Mouse (Mus musculus): ENCODE results near the gene Tfap2a. TPM values are rescaled to one million over a fixed set of nuclear protein-coding genes. Genes with fewer than 3 reads are reported as not detected.

Tfap2a gene
- polyA plus RNA-seq, 1 experiment = not detected

DNA sequence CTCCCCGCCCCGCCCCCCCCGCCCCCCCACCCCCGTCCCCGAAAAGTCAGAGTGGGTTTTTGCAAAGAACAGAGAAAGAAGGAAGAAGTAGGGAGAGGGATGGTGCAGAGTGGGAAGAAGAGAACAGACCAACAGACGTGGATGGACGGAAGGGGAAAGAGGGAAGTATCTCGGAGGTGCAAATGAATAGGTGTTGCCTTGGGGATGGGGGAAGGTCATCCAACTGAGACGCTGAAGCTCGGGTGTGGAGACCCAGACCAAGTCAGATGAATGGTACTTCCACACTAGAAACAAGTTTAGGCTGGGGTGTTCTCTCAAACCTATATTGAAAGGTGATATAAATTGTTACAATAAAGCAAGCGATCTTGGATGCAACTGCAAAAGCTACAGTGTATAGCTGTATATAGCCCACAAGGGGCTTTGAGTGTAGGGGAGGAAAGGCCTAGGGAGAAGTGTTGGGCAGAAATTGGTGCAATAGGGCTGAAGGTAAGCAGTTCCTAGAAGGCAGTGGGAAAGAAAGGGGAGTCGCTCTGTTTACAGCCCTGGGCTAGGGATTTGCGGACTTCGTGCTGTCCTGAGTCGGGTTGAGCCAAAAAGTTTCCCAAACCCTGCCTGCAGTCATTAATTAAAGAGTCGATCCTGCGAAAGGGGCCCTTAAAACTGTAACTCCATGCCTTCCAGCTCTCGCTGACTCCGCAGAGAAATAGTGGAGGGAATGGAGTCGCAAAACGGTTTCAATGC, 28.7 kb downstream of the Tfap2a start:
- peaks cover 100% of the 10 kb centered on the region for H3K27me3 ChIP-seq (ENCODE audit: control insufficient read depth)
- no peaks in the 10 kb centered on the region for H3K36me3 ChIP-seq (ENCODE audit: control insufficient read depth)
- H3K4me3 ChIP-seq (replicated peaks) = no peak overlapping the region
- no peaks in the 10 kb centered on the region for H3K4me1 ChIP-seq (ENCODE audit: control insufficient read depth)
- no peak for TF ChIP-seq TAL1 (IDR thresholded peaks at IDR 0.05; ENCODE audit: low read length)
- no peak for TF ChIP-seq GATA1 (IDR thresholded peaks at IDR 0.05; ENCODE audit: low read length)
- no peaks in the 10 kb centered on the region for H3K9me3 ChIP-seq (ENCODE audit: control insufficient read depth, low read length)

DNA sequence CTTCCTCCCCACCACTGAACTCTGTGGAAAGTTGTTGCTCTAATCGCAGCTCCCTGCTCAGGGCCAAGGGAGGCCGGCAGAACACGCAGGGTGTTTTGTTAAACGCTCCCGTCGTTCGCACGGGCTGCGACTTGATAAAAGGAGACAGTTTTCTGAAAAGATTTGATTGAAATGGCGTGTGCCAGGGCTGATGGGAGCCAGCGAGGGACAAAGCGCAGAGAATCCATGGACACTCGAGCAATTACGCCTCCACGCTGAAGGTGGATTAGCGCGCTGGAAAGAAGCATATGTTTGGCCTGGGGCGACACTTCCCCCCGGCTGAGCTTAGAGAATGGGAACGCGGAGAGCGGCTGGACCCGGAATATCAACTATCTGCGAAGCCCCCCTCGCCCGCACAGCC, 29.3 kb downstream of the Tfap2a start:
- no peak for TF ChIP-seq TAL1 (IDR thresholded peaks at IDR 0.05; ENCODE audit: low read length)
- TF ChIP-seq GATA1 (IDR thresholded peaks at IDR 0.05; ENCODE audit: low read length) = no peak

DNA sequence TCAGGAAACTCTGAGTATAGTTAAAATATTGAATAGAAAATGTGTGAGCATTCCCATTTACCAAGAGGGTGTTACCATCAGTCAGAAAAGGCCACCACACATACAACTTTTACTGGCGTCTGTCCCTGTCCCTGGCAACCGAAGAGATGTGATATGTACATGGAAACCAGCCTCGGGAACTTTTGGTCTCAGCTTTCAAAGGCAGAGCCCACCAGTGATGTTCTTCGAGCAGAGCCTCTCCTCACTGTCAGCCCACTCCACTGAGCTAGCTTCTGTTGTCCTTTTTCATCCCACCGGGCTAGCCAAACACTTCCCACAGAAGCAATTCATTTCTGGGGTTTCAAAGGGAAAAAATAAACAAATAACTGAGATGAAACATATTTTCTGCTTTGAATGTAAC, 29.9 kb downstream of the Tfap2a start:
- Histone ChIP-seq H3K27me3 (ENCODE audit: control insufficient read depth) (peaks cover 100% of the 10 kb centered on the region), H3K4me1 (ENCODE audit: control insufficient read depth) (no peaks in the 10 kb centered on the region), H3K9me3 (ENCODE audit: control insufficient read depth, low read length) (no peaks in the 10 kb centered on the region), H3K4me3 (replicated peaks) (no peak overlapping the region), H3K36me3 (ENCODE audit: control insufficient read depth) (no peaks in the 10 kb centered on the region)
- TF ChIP-seq GATA1 (IDR thresholded peaks at IDR 0.05; ENCODE audit: low read length) (no peak), TAL1 (IDR thresholded peaks at IDR 0.05; ENCODE audit: low read length) (no peak)

More for the DNA sequence above, 29.3 kb downstream of the Tfap2a start:
- H3K4me1 ChIP-seq (ENCODE audit: control insufficient read depth) = no peaks in the 10 kb centered on the region
- H3K4me3 ChIP-seq (replicated peaks) = no peak overlapping the region
- no peaks in the 10 kb centered on the region for H3K9me3 ChIP-seq (ENCODE audit: control insufficient read depth, low read length)
- no peaks in the 10 kb centered on the region for H3K36me3 ChIP-seq (ENCODE audit: control insufficient read depth)
- peaks cover 100% of the 10 kb centered on the region for H3K27me3 ChIP-seq (ENCODE audit: control insufficient read depth)

DNA sequence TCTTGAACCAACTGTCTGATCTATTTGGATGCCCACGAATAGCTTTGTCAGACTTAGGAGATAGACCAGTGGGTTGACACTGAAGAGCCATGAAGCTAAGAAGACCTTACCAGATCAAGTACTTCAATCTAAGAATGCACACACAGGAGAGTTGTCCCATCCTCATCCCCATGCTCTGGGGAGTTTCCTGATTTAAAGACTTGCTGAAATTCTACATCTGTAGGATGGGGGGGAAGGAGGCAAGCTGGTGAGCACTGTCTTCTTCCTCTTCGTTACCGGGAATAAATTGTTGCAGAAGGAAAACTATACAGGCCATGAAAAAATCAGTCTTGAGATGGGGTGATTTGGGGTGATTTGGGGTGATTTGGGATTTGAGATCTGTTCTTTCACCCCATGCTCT, 30.5 kb downstream of the Tfap2a start:
- TF ChIP-seq GATA1 (IDR thresholded peaks at IDR 0.05; ENCODE audit: low read length) = no peak
- Histone ChIP-seq H3K9me3 (ENCODE audit: control insufficient read depth, low read length) (no peaks in the 10 kb centered on the region), H3K4me3 (replicated peaks) (no peak overlapping the region), H3K27me3 (ENCODE audit: control insufficient read depth) (peaks cover 100% of the 10 kb centered on the region), H3K4me1 (ENCODE audit: control insufficient read depth) (no peaks in the 10 kb centered on the region), H3K36me3 (ENCODE audit: control insufficient read depth) (no peaks in the 10 kb centered on the region)

DNA sequence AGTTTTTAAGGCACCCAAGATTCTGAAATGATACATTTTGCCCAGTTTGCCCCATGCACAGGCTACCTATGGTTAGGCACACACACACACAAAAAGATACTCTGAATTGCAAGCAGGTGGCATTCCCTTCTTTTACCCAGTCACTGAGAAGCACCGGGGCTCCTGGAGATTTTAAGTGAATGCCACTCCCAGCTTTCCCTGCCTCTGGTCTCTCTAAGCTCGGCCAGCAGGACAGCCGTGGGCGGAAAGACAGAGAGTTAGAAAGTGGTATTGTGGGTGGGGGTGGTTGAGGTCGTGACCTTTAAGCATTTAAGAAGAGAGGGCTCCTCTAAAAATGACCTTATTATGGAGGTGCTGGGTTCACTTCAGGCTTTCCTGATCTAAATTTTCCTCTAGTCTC, 31.6 kb downstream of the Tfap2a start:
- H3K36me3 ChIP-seq (ENCODE audit: control insufficient read depth) = no peaks in the 10 kb centered on the region
- no peaks in the 10 kb centered on the region for H3K4me1 ChIP-seq (ENCODE audit: control insufficient read depth)
- no peak overlapping the region for H3K4me3 ChIP-seq (replicated peaks)
- H3K9me3 ChIP-seq (ENCODE audit: control insufficient read depth, low read length) = no peaks in the 10 kb centered on the region
- TF ChIP-seq TAL1 (IDR thresholded peaks at IDR 0.05; ENCODE audit: low read length) (no peak), GATA1 (IDR thresholded peaks at IDR 0.05; ENCODE audit: low read length) (no peak)
- peaks cover 100% of the 10 kb centered on the region for H3K27me3 ChIP-seq (ENCODE audit: control insufficient read depth)

DNA sequence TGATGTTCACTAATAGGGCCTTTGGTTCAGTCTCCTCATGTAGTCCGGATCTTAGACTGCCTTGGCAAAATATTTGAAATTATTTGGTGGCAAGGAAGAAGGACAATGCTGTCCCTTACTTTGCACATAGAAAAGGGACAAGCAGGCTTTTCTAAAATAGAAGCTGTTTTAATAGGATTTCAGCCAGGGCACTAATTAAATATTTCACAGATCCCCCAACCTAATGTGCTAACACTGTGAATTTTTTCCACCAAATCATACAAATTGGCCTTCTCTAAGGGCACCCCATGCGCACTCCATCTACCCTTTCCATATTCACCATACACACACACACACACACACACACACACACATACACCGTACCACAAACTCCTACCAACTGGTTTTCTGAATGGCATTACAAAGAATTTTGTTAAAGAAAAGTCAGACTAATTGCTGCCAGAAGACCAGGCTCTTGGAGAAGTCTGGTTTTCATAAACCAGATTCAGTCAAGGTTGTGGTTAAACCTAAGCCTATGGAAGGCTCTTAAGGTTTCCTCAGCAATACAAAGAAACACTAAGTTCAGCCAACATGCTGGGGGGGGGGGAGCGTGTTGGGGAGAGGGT, 32.3 kb downstream of the Tfap2a start:
- TF ChIP-seq TAL1 (IDR thresholded peaks at IDR 0.05; ENCODE audit: low read length) (no peak), GATA1 (IDR thresholded peaks at IDR 0.05; ENCODE audit: low read length) (no peak)
- no peaks in the 10 kb centered on the region for H3K4me1 ChIP-seq (ENCODE audit: control insufficient read depth)
- H3K36me3 ChIP-seq (ENCODE audit: control insufficient read depth) = no peaks in the 10 kb centered on the region
- H3K9me3 ChIP-seq (ENCODE audit: control insufficient read depth, low read length) = no peaks in the 10 kb centered on the region
- H3K27me3 ChIP-seq (ENCODE audit: control insufficient read depth) = peaks cover 100% of the 10 kb centered on the region
- H3K4me3 ChIP-seq (replicated peaks) = no peak overlapping the region

DNA sequence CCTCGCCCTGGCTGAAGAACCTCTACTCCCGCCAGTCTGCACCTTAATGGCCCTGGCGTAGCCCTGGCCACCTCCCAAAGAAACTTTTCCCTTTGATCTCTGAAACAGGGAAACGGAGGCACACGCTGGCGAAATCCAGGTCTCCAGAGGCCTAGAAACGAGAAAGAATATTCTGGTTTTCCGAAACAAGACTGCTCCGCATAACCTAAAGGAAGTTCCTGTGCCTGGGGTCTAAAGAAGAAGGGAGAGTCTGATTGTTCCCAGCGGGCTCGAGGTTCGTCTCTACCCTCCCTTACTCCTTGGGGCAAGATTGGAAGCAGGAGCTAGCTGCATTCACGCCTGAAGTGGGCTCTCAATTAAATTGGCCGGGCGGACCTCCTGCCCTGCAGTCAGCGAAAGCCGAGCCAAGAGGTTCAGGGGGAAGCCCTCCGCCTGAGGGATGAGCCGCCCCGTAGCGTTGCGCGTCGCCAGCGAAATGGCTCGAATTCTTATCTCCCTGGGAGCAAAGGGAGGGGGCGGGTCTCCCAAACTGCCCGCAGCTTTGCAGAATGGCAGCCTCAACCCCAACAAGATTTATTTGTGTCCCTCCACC, 33.2 kb downstream of the Tfap2a start:
- H3K4me1 ChIP-seq (ENCODE audit: control insufficient read depth) = no peaks in the 10 kb centered on the region
- H3K4me3 ChIP-seq (replicated peaks) = no peak overlapping the region
- no peaks in the 10 kb centered on the region for H3K36me3 ChIP-seq (ENCODE audit: control insufficient read depth)
- TF ChIP-seq GATA1 (IDR thresholded peaks at IDR 0.05; ENCODE audit: low read length) (no peak), TAL1 (IDR thresholded peaks at IDR 0.05; ENCODE audit: low read length) (no peak)
- H3K9me3 ChIP-seq (ENCODE audit: control insufficient read depth, low read length) = no peaks in the 10 kb centered on the region
- H3K27me3 ChIP-seq (ENCODE audit: control insufficient read depth) = peaks cover 94% of the 10 kb centered on the region

DNA sequence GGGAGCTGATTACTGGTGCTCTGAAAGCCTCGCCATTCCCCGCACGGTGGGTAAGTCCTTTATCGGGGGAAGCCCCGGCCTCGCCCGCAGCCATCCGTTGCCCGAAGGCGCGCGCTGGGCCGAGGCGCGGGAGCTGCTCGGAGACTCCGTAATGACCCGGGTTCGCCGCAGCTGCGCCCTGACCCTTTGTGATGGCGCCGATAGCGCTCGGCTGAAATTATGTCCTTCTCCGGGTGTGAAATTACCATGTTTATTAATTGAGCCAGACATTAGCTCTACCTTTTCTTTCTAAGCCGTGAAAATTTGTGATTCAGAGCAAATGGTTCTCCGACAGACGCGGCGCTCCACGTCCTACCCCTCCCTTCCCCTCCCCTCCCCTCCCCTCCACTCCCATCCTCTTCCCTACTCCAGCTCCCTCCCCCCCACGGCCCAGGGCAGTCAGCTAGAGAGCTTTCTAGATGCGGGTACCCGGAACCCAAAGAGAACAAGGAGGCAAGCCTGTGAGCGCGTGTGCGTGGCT, 34.1 kb downstream of the Tfap2a start:
- H3K4me1 ChIP-seq (ENCODE audit: control insufficient read depth) = no peaks in the 10 kb centered on the region
- no peaks in the 10 kb centered on the region for H3K36me3 ChIP-seq (ENCODE audit: control insufficient read depth)
- no peak overlapping the region for H3K4me3 ChIP-seq (replicated peaks)
- TF ChIP-seq GATA1 (IDR thresholded peaks at IDR 0.05; ENCODE audit: low read length) (no peak), TAL1 (IDR thresholded peaks at IDR 0.05; ENCODE audit: low read length) (no peak)
- H3K27me3 ChIP-seq (ENCODE audit: control insufficient read depth) = peaks cover 87% of the 10 kb centered on the region
- no peaks in the 10 kb centered on the region for H3K9me3 ChIP-seq (ENCODE audit: control insufficient read depth, low read length)

DNA sequence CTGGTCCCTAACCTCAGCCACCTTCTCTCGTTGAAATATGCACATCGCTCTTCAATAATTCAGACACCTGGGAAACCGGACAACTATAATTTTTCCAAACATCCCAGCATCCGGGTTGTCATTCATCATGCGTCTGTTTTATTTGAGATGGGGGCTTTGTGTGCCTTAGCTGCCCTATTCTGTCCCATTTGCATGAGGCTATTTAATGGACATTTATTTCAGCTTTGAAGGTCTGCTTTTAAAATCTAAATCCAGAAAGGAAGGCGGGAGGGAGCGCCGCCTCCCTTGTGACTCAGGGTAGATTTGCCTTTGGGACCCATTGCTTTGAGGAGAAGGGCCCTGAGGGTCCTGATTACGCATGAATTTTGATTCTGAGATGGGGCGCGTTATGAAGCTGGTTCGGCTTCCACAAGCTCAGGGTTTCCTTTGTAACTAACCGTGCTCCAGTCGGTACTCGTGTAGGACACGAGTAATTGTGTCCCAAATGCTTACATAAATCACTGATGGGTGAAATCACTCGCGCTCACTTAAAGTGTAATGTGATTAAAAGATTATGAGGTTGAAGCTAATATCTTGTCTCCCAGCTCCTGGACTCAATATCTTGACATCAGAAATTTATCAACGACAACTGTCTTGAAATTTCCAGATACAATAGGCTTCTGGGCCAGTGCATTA, 34.9 kb downstream of the Tfap2a start:
- Histone ChIP-seq H3K36me3 (ENCODE audit: control insufficient read depth) (no peaks in the 10 kb centered on the region), H3K4me3 (replicated peaks) (no peak overlapping the region), H3K27me3 (ENCODE audit: control insufficient read depth) (peaks cover 79% of the 10 kb centered on the region), H3K9me3 (ENCODE audit: control insufficient read depth, low read length) (no peaks in the 10 kb centered on the region), H3K4me1 (ENCODE audit: control insufficient read depth) (no peaks in the 10 kb centered on the region)
- TF ChIP-seq TAL1 (IDR thresholded peaks at IDR 0.05; ENCODE audit: low read length) = no peak
- no peak for TF ChIP-seq GATA1 (IDR thresholded peaks at IDR 0.05; ENCODE audit: low read length)
